Mouse (Mus musculus) heart, postnatal 0 days (tissue): ENCODE results near the gene Gchfr.

Experiments used
- CTCF ChIP-seq: IDR thresholded peaks from 2 replicates; pipeline ENCODE4 v1.5.1; 2016; ENCODE audit warnings: antibody characterized with exemption, control low read depth, low read depth
- EP300 ChIP-seq: IDR thresholded peaks from 2 replicates; pipeline ENCODE4 v1.6.1; 2016; ENCODE audit warnings: antibody characterized with exemption, low read depth

DNA sequence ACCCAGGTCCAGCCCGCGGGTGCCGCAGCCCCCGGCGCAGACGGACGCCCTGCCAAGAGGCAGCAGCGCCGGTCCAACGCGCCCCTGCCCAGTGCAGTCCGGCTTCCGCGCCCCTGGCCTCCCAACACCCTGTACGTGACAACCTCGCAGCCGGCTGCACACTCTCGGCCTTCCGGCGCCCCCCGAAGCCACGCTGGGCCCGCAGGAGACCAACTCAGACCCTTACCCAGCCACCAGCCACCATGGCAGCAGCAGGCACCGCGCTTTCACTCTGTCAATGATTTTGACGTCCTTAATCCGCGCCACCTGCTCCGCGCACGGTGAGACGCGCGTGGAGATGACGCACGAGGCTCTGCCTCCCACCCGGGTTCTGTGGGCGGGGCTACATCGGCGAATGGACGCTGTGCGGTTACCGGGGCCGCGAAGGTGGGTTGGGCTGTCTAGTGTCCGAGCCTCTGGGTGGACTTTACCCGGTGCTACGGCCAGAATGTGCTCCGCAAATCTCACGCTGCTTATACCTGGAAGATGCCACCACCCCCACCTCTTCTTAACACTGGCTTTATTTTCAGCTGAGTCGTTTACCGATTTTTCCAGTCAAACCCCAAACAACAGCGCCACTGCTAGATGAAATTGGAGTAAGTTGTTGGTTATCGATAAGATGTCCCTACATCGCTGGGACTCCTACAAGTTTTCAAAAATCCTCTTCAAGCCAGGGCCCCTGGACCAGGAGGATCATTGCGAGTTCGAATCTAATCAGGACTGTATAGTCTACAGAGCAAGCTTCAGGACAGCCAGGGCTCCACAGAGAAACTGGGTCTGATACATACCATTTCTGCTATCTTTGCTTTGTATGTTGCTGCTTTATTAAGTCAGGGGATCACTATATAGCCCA lies 10.6 kb upstream of the Gchfr start, which contains the start of gene Rmdn3:
- TF ChIP-seq CTCF (no peak), EP300 (no peak)
